Mouse (Mus musculus) adrenal gland, adult (tissue): ENCODE measurements around the gene Myadml2.
"Not testable (repeated sequence)": the region's sequence is repeated elsewhere in the genome, so short reads cannot be mapped to it uniquely, and the experiment has no call there.

ENCODE experiments used
- DNase-seq, 2 experiments: peaks; one replicate each; pipeline ENCODE4 v3.0.0; 2022 to 2023; ENCODE audit warnings: low spot score in 1 of 2; ENCODE audit not compliant: inconsistent age in 2 of 2

Gene Myadml2

GRCm38 (mm10) chr11:120648001-120648476 is at the start of gene Myadml2:
Myadml2 (minus strand) TSS chr11:120648158.
- DNase-seq, result peak in 1 of 2 experiments; percentile 63

GRCm38 (mm10) chr11:120697741-120698140 is 49.8 kb upstream of the Myadml2 start:
- DNase-seq, result peak; percentile 89 to 93

- peak in 1 of 2 experiments; percentile 52 for DNase-seq
These were observed 48.6 kb upstream of the Myadml2 start for GRCm38 (mm10) chr11:120696568-120696967.

GRCm38 (mm10) chr11:120695641-120696040 is 47.7 kb upstream of the Myadml2 start:
- DNase-seq, result peak in 1 of 2 experiments; percentile 65

GRCm38 (mm10) chr11:120695184-120695583 is 47.2 kb upstream of the Myadml2 start:
- peak; percentile 63 to 72 for DNase-seq

- no peak for DNase-seq
These were observed 45.5 kb upstream of the Myadml2 start for GRCm38 (mm10) chr11:120693461-120693860.

- peak; percentile 74 to 84 for DNase-seq
These were observed 44.6 kb upstream of the Myadml2 start for GRCm38 (mm10) chr11:120692471-120693011.

- DNase-seq, result no peak
These were observed 41.4 kb upstream of the Myadml2 start for GRCm38 (mm10) chr11:120689365-120689764.

GRCm38 (mm10) chr11:120686650-120687272 is 38.8 kb upstream of the Myadml2 start:
- DNase-seq, result no peak

- no peak for DNase-seq
These were observed 36.7 kb upstream of the Myadml2 start for GRCm38 (mm10) chr11:120684660-120685059.

- DNase-seq, result no peak
These were observed 36.1 kb upstream of the Myadml2 start for GRCm38 (mm10) chr11:120684086-120684485.

- no peak for DNase-seq
These were observed 35.6 kb upstream of the Myadml2 start for GRCm38 (mm10) chr11:120683536-120683935.

- DNase-seq, result no peak
These were observed 34.7 kb upstream of the Myadml2 start for GRCm38 (mm10) chr11:120682683-120683082.

GRCm38 (mm10) chr11:120679909-120680308 is 32.0 kb upstream of the Myadml2 start:
- peak in 1 of 2 experiments; percentile 54 for DNase-seq

- DNase-seq, result peak; percentile 53 to 77
These were observed 29.0 kb upstream of the Myadml2 start for GRCm38 (mm10) chr11:120676951-120677350.

GRCm38 (mm10) chr11:120675875-120676274 is 27.9 kb upstream of the Myadml2 start:
- DNase-seq, result not testable (repeated sequence)

- DNase-seq, result peak in 1 of 2 experiments; percentile 38
These were observed 25.7 kb upstream of the Myadml2 start for GRCm38 (mm10) chr11:120673594-120674122.

- DNase-seq, result peak; percentile 97 to 99
These were observed 25.0 kb upstream of the Myadml2 start, which contains the start of gene Aspscr1 for GRCm38 (mm10) chr11:120672687-120673593. Aspscr1 (plus strand) TSS chr11:120672973.

- DNase-seq, result no peak
These were observed 18.7 kb upstream of the Myadml2 start for GRCm38 (mm10) chr11:120666617-120667016.

GRCm38 (mm10) chr11:120665406-120665805 is 17.4 kb upstream of the Myadml2 start:
- DNase-seq, result no peak

GRCm38 (mm10) chr11:120663714-120664113 is 15.8 kb upstream of the Myadml2 start:
- DNase-seq, result no peak
